Mouse (Mus musculus) limb, embryonic 11.5 days (tissue): ENCODE results near the gene Cfd. TPM values are rescaled to one million over a fixed set of nuclear protein-coding genes. Genes with fewer than 3 reads are reported as not detected.
"Not testable (repeated sequence)": the region's sequence is repeated elsewhere in the genome, so short reads cannot be mapped to it uniquely, and the experiment has no call there.

ENCODE experiments used
- ATAC-seq: fragments of 200-750 bp; cut with Nextera tagmentation; 2 replicates; pipeline ENCODE4 v1.8.0; 2017; ENCODE audit warnings: low read depth; ENCODE audit not compliant: insufficient number of reproducible peaks, low FRiP score, low TSS enrichment
- DNase-seq: peaks from one replicate; pipeline ENCODE4 v3.0.0-alpha.2; 2015; ENCODE audit warnings: low spot score
- H3K27ac ChIP-seq: fragments of 300-500 bp; sonication (generic); replicated peaks from 2 replicates; pipeline ENCODE4 v1.5.1; 2014; ENCODE audit warnings: low read depth, mild to moderate bottlenecking, low read length
- H3K27me3 ChIP-seq: fragments of 300-500 bp; sonication (generic); 2 replicates; pipeline ENCODE4 v1.6.1; 2014; ENCODE audit warnings: mild to moderate bottlenecking, low read length, mixed read lengths; ENCODE audit not compliant: control insufficient read depth, insufficient read depth
- H3K36me3 ChIP-seq: fragments of 300-500 bp; sonication (generic); 2 replicates; pipeline ENCODE4 v1.6.1; 2014; ENCODE audit warnings: mild to moderate bottlenecking, low read length, moderate library complexity, mixed read lengths; ENCODE audit not compliant: control insufficient read depth, insufficient read depth
- H3K4me1 ChIP-seq: fragments of 300-500 bp; sonication (generic); 2 replicates; pipeline ENCODE4 v1.6.1; 2014; ENCODE audit warnings: low read length, mixed read lengths; ENCODE audit not compliant: control insufficient read depth, insufficient read depth
- H3K4me2 ChIP-seq: fragments of 300-500 bp; sonication (generic); 2 replicates; pipeline ENCODE4 v1.6.1; 2014; ENCODE audit warnings: low read depth, mild to moderate bottlenecking, moderate library complexity; ENCODE audit not compliant: severe bottlenecking
- H3K4me3 ChIP-seq: fragments of 300-500 bp; sonication (generic); 2 replicates; pipeline ENCODE4 v1.5.1; 2014; ENCODE audit warnings: low read depth, low read length
- H3K9ac ChIP-seq: fragments of 300-500 bp; sonication (generic); 2 replicates; pipeline ENCODE4 v1.6.1; 2014; ENCODE audit warnings: mild to moderate bottlenecking, low read length
- H3K9me3 ChIP-seq: fragments of 300-500 bp; sonication (generic); 2 replicates; pipeline ENCODE4 v1.6.1; 2016; ENCODE audit warnings: low read length; ENCODE audit not compliant: control insufficient read depth
- WGBS: fragments of 180-500 bp; shearing (Covaris S2); extraction: QIAGEN DNeasy Blood & Tissue Kit; methylation state at CpG from one replicate; pipeline ENCODE4 v1.1.7; 2014; 5-methylcytosine and 5-hydroxymethylcytosine counted together
- polyA plus RNA-seq: library from polyadenylated mRNA; unstranded; fragments of >200 nt; fragmentation: Nextera tagmentation; extraction: Ambion mirVana; gene quantifications from 2 replicates; pipeline ENCODE4 v1.2.1, GENCODE M21; 2014

The Cfd gene
- polyA plus RNA-seq, 1 experiment from 2014 or later, result not detected

DNA sequence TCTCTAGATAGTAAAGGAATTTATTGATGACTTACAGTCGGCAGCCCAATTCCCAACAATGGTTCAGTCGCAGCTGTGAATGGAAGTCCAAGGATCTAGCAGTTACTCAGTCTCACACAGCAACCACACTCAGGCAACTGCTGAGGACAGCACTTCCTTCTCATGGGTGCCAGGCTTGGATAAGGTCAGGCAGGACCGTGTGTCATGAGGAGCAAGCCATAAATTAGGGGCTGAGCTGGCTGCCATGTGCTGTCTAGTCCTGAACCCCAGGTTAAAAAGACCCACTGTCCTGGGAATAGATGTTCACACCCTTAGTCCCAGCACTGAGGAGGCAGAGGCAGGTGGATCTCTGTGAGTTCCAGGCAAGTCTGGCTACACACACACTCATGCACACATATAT is 5.7 kb upstream of the Cfd start:
- DNase-seq, H3K36me3 ChIP-seq, ATAC-seq, H3K4me3 ChIP-seq, H3K9me3 ChIP-seq, H3K27me3 ChIP-seq, H3K27ac ChIP-seq, H3K9ac ChIP-seq, H3K4me2 ChIP-seq: not testable (repeated sequence)
- WGBS, result 69% methylated on average over 2 of the region's 3 CpGs
- peaks cover 11% of the 10 kb centered on the region for H3K4me1 ChIP-seq

DNA sequence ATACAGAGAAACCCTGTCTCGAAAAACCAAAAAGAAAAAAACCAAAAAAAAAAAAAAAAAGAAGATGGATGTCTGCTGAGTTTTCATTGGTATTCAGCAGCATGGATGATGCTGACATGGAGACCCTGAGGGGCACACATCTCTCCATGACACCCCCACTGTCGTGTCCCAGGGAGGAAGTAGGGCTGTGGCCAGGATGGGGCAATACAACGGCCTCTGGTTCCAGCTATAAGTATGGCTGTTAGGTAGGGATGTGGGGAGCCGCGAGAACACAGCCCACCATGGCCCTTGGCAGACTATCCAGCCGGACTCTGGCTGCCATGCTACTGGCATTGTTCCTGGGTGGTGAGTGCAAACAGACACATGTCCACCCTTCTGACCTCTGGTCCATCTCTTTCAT is 4.6 kb upstream of the Cfd start, which contains the start of gene Elane:
Gene Elane (plus strand): TSS at position 194 of the 400 bp plus-strand sequence.
- Histone ChIP-seq H3K9ac (no peak within 1 kb of the TSS), H3K36me3 (no peaks in the 10 kb centered on the region), H3K9me3 (no peaks in the 10 kb centered on the region), H3K4me1 (peaks cover 11% of the 10 kb centered on the region), H3K27me3 (0 out of 2 replicates have a peak, but pooled peaks cover 2% of the 10 kb centered on the region), H3K4me2 (no peak within 1 kb of the TSS; the same call in 1 of the 2 replicates), H3K27ac (no peak within 1 kb of the TSS), H3K4me3 (no peak within 1 kb of the TSS)
- 83% methylated on average over 6 of the region's 6 CpGs for whole genome bisulfite sequencing
- ATAC-seq, result no peak
- no peak for DNase-seq

DNA sequence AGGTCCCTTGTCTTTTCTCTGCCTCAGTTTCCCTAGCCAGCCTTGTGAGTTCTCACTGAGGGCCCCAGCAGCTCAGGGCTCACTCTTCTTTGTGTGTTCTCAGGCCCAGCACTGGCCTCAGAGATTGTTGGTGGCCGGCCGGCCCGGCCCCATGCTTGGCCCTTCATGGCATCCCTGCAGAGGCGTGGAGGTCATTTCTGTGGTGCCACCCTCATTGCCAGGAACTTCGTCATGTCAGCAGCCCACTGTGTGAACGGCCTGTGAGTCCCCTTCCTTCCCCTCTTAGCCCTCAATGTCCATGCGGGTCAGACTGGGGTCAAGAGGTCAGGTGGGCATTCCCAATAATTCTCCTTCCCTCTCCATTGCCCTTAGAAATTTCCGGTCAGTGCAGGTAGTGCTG is 4.0 kb upstream of the Cfd start:
- 69% methylated on average over 8 of the region's 8 CpGs for WGBS
- DNase-seq, result no peak
- Histone ChIP-seq H3K4me2 (no peak overlapping the region; the same call in 1 of the 2 replicates), H3K27me3 (0 out of 2 replicates have a peak, but pooled peaks cover 2% of the 10 kb centered on the region), H3K27ac (no peak overlapping the region), H3K9ac (no peak overlapping the region), H3K36me3 (no peaks in the 10 kb centered on the region), H3K4me1 (peaks cover 11% of the 10 kb centered on the region), H3K9me3 (no peaks in the 10 kb centered on the region), H3K4me3 (no peak overlapping the region)
- no peak for ATAC-seq

DNA sequence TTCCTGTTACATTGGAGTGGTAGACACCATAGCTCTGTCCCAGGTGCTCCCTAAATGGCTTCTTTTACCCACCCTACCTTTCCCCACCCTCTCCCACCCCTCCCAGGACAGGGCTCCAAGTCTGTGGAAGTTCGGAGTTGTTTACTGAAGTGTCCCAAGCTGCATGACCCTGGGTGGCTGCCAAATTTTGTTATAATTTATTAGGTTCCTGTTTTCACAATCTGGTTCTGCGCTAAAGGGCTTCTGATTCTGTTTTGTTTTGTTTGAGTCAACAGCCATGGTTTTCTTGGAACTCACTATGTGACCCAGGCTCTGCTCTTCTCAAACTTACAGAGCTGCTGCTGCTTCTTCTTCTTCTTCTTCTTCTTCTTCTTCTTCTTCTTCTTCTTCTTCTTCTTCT is 1.3 kb upstream of the Cfd start:
- H3K27me3 ChIP-seq, result no peaks in the 10 kb centered on the region
- no peaks in the 10 kb centered on the region for H3K36me3 ChIP-seq
- H3K9me3 ChIP-seq, result no peaks in the 10 kb centered on the region
- WGBS, result 89% methylated on average over 2 of the region's 2 CpGs
- H3K27ac ChIP-seq, result no peak overlapping the region
- H3K4me2 ChIP-seq, result no peak overlapping the region
- no peak overlapping the region for H3K4me3 ChIP-seq
- ATAC-seq (no peak), DNase-seq (no peak)
- no peaks in the 10 kb centered on the region for H3K4me1 ChIP-seq
- no peak overlapping the region for H3K9ac ChIP-seq

DNA sequence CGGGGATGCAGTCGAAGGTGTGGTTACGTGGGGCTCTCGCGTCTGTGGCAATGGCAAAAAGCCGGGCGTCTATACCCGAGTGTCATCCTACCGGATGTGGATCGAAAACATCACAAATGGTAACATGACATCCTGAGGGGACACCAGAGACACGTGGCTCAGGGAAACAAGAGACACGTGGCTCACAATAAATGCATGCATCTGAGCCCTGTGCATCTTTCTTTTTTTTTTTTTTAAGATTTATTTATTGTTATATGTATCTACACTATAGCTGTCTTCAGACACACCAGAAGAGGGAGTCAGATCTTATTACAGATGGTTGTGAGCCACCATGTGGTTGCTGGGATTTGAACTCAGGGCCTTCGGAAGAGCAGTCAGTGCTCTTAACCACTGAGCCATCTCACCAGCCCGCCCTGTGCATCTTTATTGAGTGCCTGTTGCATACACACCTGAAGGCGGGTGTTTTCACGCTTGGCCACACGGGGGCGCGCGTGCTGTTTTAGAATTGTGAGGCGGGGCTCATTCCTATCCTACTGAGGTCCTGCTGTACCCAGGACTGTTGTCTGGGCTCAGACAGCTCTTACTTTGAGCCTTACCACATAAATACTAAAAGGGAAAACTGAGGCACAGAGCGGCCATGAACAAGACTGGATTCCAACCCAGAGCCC is 1.9 kb downstream of the Cfd start:
- not testable (repeated sequence) for H3K4me2 ChIP-seq, H3K36me3 ChIP-seq, H3K27me3 ChIP-seq, H3K4me3 ChIP-seq, H3K27ac ChIP-seq, H3K9ac ChIP-seq, H3K4me1 ChIP-seq, H3K9me3 ChIP-seq
- ATAC-seq (0 out of 2 replicates have a peak, but pooled peaks have one; percentile 36), DNase-seq (peak; percentile 92)
- WGBS, result 43% methylated on average over 22 of the region's 22 CpGs

DNA sequence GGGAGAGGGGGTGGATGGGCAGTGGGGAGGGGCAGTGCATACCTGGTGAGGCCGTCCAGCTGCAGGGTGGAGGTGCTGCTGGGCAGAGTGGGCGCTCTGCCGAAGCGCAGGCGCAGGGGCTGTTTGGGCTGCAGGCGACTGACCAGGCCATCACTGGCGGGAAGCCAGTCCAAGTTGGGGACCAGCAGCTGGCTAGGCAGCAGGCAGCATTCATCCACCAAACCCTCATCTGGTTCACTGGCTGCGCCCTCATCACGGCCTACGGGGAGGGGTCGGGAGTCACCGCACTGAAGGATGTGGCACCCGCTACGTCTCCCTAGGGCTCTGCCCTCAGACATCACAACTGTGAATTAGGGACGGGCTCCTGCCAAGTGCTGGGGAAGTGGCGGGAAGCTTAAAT is 5.7 kb downstream of the Cfd start:
- H3K4me2 ChIP-seq, result no peak overlapping the region
- no peak for ATAC-seq

DNA sequence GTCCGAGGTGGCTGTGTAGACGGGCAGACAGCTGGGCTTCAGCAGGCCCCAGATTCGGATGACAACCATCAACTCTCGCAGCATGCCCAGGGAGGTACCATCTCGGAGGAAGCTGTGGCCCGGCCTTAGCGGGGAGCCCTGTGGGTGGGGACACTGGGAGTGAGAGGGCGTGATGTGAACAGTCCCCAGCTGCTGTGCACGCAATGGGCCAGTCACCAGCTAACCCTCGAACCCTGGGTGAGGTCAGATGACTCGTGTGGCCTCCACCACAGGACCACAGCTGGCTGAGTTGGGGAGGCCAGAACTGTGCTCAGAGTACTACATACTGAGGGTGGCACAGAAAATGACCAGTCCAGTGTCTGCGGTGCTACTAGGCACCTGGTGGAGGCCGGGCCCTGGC is 6.2 kb downstream of the Cfd start:
- WGBS, result 87% methylated on average over 13 of the region's 13 CpGs

More for the DNA sequence above, 5.7 kb downstream of the Cfd start:
- no peak overlapping the region for H3K4me3 ChIP-seq
- no peak overlapping the region for H3K27ac ChIP-seq
- no peak for DNase-seq
- H3K27me3 ChIP-seq, result no peaks in the 10 kb centered on the region
- peaks cover 14% of the 10 kb centered on the region; the same call in 1 of the 2 replicates for H3K36me3 ChIP-seq
- no peaks in the 10 kb centered on the region for H3K9me3 ChIP-seq
- WGBS, result 91% methylated on average over 16 of the region's 16 CpGs
- H3K9ac ChIP-seq, result no peak overlapping the region
- 0 out of 2 replicates have a peak, but pooled peaks cover 2% of the 10 kb centered on the region for H3K4me1 ChIP-seq

DNA sequence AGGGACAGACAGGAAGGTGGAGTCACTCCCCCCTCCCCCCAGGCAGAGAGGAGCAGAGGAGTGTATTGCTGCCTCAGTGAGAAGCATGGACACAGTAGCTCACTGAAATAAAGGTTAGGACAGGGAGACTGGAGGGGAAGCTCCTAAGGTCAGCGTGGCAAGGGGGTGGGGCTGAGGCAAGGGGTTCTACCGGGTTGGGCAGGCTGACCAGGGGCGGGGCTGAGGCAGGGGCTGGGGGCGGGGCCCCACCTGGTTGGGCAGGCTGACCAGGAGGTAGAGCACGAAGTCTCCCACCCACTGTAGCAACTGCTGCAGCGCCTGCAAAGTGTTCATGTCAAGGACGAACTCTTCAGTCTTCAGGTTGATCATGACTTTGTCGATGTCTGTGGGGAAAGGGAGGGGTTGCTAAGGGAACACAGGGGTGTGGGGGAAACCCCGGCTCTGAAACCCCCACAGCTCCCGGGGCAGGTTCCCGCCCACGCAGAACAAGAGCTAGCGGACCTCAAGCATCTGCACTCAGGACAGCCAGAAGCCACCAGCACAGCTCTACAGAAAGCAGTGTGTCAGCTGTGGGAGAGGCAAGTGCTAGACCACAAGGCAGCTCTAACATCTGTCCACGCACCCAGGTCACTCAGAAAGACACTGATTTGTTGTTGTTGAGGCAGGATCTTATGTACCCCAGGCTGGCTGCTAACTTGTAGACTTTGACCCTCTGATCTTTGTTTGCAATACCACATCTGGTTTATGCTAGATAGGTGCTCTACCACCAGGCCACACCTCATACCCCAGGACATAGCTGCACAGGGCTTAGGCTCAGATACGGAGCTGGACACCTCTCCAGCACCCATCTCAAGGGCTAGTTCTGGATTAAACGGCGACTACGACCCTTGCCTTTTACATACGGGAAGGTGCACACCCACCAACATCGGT is 6.9 kb downstream of the Cfd start:
- 0 out of 2 replicates have a peak, but pooled peaks cover 2% of the 10 kb centered on the region for H3K4me1 ChIP-seq
- ATAC-seq (no peak), DNase-seq (no peak)
- H3K9me3 ChIP-seq, result no peaks in the 10 kb centered on the region
- no peak overlapping the region for H3K9ac ChIP-seq
- H3K36me3 ChIP-seq, result peaks cover 14% of the 10 kb centered on the region; the same call in 1 of the 2 replicates
- H3K27me3 ChIP-seq, result no peaks in the 10 kb centered on the region
- 50% methylated on average over 20 of the region's 20 CpGs for WGBS
- H3K27ac ChIP-seq, result no peak overlapping the region
- no peak overlapping the region for H3K4me3 ChIP-seq
- no peak overlapping the region; the same call in 1 of the 2 replicates for H3K4me2 ChIP-seq

More for the DNA sequence above, 6.2 kb downstream of the Cfd start:
- H3K36me3 ChIP-seq, result peaks cover 14% of the 10 kb centered on the region; the same call in 1 of the 2 replicates
- no peak overlapping the region for H3K4me2 ChIP-seq
- H3K4me1 ChIP-seq, result 0 out of 2 replicates have a peak, but pooled peaks cover 2% of the 10 kb centered on the region
- H3K27ac ChIP-seq, result no peak overlapping the region
- no peaks in the 10 kb centered on the region for H3K27me3 ChIP-seq
- H3K4me3 ChIP-seq, result no peak overlapping the region
- H3K9me3 ChIP-seq, result no peaks in the 10 kb centered on the region
- H3K9ac ChIP-seq, result no peak overlapping the region
- DNase-seq (no peak), ATAC-seq (no peak)
